Mouse (Mus musculus) A20 (cell line): ENCODE results near the gene Mgat5b.
"Not testable (repeated sequence)": the region's sequence is repeated elsewhere in the genome, so short reads cannot be mapped to it uniquely, and the experiment has no call there.

Experiments used
- DNase-seq: peaks from one replicate; pipeline ENCODE4 v3.0.0-alpha.2; 2011; ENCODE audit warnings: low read depth, low spot score

Mgat5b gene

DNA sequence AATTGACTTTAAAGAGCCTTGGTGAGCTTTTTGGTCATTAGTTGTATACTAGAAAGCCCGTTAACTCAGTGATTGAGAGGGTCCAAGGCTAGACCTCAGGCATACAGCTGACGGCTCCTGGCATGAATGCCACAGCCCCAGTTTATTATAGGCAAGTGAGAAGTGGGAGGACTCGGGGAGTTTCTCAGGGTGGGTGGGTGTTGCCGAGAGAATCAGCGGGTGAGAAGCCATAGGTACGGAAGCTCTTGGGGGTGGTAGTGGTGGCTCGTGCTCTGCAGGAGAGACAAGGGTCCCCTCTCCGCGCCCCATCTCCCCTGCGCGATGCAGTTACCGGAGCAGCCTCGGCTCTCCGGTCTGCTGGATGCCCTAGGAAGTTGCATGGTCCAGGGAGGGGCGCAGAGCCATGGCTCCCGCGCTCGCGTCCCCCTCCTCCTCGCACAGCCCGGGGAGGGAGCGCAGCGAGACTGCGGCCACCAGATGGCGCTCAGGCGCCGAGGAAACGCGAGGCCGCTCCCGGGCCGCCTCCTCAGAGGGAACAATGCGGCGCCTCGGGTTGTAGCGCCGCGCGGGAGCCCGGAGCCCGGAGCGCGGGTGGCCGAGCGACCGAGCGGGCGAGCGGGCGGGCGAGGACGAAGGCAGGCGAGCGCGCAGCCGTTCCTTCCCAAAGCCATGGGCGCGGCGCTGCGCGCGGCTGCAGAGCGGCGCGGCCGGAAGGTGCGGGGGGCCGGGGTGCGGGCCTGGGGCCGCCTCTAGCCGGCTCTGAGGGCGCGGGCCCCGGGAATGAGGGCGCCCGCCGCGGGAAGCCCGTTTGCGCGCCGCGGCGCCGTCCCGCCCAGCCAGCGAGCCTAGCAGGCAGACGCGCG, at the start of gene Mgat5b:
TSS of gene Mgat5b (plus strand) at position 541 of the 863 bp plus-strand sequence.
- no peak for DNase-seq

DNA sequence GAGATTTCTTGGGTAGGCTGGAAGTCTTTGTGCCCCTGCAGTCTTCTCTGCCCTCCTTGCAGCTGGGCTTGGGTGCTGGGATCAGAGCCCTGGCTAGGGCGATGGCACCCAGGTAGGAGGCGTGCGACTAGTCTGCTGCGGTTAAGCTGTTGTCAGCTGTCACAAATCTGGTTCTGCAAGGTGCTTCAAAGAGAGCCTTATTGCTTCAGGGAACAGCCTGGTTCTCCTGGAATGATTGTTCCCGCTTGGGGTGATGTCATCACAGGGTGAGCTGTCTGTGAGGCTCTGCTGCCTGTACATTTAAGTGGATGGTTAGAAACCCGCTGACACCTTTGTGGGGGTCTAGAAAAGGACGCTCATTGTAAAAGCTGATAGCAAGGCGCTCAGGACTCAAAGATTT, 49.4 kb upstream of the Mgat5b start:
- no peak for DNase-seq

DNA sequence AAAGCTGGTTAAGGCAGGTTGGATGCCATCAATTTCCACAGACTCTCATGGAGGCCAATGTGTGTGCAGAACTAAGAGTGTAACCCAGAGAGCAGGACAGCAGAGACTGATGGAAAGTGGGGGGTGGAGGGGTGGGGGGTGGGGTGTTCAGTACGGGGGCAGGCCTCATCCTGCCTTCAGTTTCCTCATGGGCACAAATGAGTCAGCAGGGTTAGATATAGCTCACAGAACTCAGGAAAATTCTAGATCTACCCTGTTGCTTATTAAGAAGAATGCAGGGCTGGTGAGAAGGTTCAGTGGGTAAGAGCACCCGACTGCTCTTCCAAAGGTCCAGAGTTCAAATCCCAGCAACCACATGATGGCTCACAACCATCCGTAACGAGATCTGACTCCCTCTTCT, 49.0 kb upstream of the Mgat5b start:
- no peak for DNase-seq

DNA sequence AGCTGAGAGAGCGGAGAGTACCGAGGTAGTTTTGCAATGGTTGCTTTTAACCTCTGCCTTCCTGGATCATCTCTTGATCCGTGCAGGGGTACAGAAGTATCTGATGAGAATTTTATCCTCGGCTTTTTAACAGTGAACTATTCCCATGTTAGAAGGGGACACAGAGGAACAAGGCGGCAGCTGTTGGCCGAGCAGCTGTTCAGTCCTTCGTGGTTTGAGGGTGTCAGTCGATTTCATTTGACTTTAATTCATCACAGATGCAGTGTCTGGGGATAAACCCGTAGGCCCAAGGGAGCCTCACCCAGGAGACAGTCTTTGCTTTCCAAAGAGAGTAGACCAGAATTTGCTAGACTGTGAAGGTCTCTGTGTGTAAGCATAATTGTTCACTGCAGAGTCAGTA, 47.1 kb upstream of the Mgat5b start:
- no peak for DNase-seq

DNA sequence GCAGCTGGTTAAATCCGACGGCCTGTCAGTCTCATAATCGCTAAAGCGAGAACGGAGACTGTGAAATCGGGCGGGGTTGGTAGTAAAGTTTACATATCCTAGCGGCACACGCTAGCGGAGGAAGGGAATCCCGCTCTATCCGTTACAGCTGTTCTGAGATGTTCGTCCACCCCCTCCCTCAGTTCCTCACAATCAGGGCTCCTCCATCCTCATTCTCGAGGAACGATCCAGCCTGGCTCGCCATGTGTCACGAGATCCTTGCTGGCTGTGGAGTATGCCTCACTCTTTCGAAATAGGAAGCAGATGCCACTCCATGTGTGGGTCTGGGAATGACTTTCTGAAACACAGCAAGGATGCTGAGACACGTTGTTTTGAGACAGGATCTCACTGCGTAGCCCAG, 44.7 kb upstream of the Mgat5b start:
- DNase-seq = no peak

DNA sequence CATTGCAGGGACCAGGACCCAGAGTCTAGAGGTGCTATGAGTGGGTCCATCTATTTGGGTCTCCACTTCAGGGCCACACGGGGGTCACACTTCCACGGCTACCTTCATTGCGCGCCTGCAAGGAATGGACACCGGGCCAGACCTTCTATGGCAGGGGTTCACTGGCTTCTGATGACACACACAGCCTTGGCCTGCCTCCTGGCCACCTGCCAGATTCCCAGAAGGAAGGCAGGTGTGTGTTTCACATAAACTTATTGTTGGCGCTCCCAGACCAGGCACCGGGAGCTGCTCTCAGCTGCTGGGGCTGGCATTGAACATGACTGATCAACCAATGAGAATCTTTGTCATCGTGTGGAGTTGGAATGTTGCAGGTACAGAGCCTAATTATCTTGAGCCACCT, 40.2 kb upstream of the Mgat5b start:
- DNase-seq = no peak

DNA sequence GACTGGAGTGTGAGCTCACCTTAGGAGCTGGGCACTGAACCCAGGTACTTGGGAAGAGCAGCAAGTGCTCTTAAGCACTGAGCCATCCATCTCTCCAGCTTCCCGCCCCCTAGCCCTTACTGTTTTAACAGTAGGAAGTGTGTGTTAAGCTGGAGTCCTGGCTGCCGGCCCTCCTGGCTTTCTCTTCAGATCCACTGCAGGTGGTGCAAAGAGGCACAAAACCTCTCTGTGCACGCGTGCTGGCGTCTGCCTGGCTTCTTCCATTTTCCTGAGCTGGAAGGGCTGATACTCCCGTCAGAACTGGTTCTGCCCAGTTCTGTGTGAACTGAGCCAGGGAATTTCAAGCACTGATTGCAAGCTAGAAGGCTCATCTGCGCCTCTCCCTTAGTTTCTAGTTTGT, 37.8 kb upstream of the Mgat5b start:
- no peak for DNase-seq

DNA sequence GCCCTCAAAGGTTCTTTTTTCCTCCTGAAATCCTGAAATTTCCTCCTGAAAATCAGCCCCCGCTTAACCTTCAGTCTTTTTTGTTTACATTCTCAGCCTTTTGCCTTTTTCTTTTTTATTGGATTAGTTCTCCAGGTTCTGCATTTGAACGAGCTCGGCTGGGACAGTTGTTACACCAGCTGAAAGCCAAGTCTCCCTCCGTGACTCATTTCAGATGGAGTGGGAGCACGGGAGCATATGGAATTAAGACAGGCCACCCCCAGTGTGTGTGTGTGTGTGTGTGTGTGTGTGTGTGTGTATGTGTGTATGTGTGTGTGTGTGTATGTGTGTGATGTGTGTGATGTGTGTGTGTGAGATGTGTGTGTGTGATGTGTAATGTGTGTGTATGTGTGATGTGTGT, 37.2 kb upstream of the Mgat5b start:
- no peak for DNase-seq

DNA sequence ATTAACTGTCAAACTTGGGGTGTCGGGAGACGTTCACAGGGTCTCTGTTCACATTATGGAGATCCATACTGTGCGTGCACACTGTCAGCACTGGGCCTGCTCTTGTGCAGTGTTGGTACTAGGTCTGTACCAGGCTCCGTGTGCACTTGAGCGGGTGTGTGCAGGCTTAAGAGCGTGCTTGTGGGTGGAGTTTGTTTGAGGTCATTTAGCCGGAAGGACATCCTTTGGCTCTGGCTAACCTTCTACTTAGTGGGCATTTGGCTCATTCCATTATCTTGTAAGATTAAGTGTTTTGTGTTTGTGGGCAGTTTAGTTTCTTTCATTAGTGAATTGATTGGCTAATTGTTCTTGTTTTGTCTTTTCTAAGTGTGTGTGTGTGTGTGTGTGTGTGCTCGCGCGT, 36.2 kb upstream of the Mgat5b start:
- no peak for DNase-seq

DNA sequence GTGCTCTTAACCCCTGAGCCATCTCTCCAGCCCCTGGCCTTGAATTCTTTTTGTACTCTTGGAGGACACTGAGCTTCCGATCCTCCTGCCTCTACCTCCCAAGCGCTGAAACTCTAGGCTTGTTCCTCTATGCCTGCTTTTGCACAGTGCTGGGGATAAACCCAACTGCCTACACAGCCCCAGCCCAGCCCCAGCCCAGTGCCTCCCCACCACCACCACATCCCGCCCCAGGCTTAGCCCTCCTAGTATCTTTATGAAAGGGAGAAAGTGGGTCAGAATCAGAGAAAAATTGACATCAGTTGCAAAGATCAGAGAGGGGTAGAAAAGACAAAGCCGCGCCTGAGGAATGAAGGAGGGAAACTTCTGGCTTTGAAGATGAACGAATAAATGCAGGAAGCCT, 34.6 kb upstream of the Mgat5b start:
- DNase-seq = no peak

DNA sequence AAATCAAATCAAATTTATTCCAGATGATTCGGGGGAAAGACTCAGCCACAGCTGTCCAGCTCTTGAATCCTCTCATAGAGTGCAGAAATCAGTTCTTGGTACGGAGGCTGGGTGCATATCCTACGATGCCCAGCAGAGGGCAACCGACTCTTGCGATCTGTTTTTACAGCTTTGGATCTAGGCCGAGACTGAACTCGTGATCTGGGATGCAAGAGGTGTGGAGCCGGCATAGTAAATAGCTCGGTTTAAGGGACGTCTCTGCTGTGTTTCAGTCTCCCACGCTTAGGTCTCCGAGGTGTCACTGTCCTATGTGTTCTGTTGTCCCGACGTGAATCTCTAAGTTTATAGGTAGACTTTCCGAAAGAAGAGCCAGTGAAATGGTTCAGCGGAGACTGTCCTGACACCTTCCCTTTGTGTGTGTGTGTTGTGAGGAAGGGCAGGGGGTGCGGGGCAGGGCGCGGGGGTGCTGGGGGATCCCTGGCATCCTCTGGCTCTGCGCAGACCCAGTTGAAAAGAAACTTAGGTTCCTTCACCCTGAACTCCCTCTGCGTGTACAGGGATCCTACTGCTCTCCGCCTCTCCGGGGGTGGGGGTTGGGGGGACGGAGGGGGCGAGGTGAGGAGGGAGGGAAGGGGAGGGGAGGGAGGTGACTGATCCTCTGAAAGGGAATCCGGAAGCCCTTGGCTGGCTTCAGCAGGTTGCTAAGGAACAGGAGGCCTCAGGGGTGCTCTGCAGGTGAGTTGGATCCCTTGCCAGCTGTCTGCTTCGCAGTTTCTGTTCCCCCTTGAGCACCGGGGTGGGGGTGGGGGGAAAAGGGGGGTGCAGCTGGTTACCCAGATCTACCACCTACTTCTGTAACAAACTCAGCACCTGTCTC, 33.1 kb upstream of the Mgat5b start:
- peak; percentile 94 for DNase-seq

DNA sequence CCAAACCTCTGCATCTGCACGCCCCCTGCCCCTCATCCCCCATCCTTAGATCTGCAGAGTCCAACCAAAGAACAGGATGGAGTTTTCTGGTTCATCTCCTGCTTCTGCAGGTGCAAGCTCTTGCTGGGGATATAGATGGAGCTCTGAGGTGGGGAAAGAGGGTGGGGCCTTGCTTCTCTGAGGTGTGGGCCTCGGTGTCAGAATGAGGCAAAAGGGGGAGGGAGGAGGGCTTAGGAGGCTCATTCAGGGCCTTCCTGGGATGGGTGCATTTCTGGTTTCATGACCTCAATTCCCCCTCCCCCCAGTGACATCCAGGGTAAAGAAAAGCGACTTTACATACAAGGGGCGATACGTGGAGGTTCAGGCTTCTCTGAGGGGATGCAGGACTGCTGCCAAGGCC, 31.5 kb upstream of the Mgat5b start:
- no peak for DNase-seq

DNA sequence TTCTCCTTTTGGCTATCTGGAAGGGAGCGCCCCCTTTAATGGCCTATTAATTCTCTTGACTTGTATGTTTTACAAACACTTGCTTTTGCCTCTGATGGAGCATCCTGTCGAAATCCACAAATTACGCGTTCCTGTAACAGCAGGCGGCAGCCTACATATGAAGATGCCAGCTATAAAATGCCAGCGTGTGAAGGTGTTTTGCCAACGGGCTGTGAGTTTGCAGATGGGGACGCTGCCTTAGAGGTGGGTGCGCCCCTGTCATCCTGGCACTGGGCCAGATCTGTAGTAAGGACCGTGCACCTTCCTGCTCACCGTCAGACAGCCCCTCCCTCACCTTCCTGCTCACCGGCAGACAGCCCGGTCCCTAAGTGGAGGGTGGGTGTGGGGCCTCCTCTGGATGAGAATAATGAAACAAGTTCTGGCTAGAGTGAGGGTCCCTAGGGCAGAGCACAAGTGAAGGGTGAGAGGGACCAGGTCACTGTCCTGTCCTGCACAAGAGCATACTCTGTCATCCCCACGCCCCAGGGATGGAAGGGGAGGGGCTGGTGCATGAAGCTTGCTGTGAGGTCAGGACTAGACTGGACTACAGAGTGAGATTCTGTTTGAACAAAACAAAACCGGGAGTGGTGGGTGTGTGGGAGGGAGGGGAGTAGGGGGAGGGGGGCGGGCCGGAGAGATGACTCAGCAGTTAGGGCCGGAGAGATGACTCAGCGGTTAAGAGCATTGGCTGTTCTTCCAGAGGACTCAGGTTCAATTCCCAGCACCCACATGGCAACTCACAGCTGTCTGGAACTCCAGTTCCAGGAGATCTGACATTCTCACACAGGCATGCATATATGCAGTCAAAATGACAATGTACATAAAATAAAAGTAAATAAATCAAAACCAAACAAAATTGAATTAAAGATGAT, 24.9 kb upstream of the Mgat5b start:
- no peak for DNase-seq

DNA sequence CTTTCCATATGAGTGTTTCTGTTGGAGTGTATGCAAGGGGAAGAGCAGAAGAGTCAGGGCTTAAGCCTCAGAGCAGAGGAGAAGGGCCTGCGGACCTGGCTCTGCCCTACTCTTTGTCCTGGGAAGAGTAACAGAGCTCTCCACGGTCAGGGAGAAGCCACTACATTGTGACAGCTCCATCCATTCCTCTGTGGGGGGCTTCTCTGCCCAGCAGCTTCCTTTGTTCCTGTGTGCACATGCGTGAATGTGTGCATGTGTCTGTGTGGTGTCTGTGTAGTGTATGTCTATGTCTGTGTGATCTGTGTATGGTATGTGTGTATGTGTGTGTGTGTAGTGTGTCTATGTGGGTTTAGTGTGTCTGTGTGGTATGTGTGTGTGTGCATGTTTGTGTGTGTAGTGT, 23.3 kb upstream of the Mgat5b start:
- DNase-seq = no peak

DNA sequence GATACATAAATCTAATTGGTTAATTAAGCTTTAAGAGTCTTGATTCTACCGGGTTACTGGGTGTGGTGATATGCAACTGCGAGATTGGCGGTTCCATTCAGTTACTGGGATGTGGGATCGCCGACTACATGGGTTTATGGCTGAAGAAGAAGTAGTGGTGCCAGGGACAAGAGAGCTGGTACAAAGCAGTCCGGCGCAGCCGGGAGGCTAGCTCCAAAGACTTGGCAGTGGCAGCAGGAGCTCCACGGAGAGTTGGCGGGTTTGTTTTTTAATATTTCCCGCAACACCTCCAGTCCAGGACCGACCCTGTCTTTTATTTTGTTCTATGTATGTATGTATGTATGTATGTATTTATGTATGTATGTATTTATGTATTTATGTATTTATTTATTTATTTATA, 19.4 kb upstream of the Mgat5b start:
- no peak for DNase-seq

DNA sequence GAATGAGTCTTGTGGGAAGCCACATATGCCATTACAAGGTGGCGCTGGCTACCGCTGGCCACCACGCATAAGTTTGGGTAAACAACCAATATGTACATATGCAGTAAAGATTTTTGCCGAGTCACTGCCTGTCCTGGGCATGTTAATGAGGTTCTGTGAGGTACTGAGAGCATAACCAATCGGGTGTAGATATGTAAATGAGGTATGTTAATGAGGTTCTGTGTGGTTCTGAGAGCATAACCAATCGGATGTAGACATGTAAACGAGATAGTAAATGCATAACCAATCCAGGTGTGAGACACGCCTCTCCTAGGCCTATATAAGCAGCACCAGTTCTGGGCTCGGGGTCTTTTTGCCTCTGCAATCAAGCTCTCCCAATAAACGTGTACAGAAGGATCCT, 16.1 kb upstream of the Mgat5b start:
- not testable (repeated sequence) for DNase-seq

DNA sequence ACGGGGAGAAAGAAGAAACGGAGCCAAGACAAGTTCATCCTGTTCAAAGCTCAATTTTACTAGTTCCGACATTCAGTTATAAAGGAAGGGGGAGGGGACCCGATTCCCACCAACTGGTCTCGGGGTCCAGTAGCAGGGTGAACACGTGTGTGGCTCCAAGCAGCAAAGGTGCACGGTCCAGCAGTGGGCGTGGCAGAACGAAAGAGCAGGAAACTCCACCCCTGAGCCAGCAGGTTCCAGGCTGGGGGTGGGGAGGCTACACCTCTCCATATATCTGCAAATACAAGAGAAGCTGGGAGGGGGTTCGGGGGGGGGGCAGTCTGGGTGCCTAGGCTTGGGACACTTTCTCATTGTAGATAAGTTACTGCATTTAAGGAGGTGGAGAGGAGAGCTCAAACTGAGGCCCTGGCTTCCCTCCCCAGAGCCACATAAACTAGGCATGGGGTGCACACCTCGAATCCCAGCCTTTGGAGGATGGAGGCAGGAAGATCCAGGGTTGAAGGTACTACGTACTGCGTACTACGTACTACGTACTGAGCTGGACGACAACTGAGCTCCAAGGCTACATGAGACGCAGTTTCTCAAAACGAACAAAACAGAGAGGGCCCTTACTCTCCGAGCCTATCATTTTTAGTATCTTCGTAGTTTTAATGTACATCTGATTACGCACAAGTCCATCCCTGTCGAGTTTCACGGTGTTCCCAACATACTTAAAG, 12.8 kb upstream of the Mgat5b start:
- DNase-seq = no peak

DNA sequence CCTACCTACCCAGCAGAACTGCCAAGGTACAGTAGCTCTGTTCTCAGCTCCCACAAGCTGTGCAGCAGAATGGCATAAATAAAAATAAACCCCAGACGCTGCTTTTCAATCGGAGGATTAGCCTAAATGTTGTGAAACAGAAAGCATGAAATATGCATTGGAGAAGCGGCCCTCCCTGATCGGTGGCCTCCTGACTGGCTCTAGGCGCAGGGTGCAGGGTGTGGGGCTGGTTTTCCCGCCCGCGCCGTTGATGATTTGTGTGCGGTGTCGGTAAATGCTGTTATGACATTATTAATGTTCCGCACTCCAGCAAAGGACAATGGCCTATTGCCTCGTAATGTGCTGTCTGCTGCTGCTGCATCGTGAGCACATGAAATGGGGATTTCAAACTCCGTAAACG, 5.1 kb upstream of the Mgat5b start:
- no peak for DNase-seq

DNA sequence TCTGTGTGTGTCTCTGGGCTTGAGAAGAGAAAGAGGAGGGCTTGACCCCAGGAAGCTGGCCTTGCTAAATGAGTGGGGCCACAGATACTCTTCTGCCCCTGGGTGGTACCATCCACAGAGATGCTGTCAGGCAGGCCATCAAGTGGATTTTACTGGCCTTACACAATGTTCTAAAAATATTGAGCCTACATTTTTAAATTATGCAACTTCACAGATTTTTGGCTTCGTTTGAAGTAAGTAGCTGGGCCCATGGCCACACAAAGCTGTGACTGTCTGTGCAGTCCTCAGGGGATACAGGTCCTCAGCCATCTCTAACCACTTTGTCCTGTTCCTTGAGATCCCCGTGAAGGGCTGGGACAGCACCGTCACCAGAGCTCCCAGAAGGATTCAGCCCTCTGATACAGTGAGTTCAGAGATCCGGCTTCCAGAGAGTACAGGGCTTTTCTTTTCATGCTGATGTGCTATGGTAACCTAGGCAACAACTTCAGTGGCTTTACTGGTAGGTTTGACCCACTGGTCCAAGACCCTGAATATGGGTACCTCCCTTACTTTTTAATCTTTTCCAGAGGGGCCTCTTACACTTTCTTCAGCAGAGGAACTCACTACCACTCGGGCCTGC, 4.3 kb upstream of the Mgat5b start:
- DNase-seq = no peak

DNA sequence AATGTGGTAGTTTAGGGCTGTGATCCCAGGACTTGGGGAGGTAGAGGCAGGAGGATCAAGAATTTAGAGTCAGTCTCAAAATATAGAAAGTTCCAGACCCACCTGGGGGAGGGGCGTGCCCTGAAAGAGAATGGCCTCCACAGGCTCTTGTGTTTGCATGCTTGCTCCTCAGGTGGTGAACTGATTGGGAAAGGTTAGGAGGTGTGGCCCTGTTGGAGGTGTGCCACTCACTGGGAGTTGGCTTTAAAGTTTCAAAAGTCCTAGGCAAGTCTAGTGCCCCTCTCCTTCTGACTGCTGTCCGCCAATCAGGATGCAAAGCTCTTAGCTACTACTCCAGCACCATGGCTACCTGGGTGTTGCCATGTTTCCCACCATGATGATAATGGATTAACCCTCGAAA, 3.4 kb upstream of the Mgat5b start:
- DNase-seq = no peak

DNA sequence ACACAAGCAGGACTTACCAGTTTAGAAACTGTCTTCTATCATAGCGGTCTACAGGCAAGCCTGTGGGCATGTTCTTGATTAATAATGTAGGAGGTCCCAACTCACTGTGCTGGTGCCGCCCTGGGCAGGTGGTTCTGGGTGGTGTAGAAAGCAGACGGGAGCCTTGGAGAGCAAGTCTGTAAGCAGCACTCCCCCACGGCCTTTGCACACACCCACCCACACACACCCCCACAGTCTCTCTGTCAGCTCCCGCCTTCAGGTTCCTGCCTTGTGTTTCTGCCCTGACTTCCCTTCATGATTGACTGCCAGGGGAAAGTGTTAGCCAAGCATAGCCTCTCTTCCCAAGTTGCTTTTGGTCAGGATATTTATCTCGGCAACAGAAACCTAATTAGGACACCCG, 1.3 kb upstream of the Mgat5b start:
- DNase-seq = no peak
